Comparison of ENCODE assay signal across 8 mouse cellular contexts in the genomic region with DNA sequence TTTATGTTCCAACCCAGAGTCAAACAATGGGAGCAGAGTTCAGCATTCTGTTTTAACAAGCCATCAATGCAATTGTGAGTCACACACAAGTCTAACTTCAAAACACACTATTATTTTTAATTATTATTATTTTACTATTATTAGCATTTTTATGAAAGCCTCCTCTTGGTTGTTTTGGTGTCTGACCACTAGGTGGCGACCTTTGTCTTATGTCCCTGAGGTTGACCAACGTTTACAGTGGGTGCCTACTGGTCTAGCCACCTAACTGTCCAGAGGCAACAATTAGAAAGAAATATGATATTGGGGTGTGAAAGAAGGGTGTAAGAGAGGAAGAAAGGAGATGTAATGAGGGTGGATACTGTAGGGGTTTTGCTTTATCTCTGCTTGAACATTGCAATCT.
DNase-seq lines count a peak whose midpoint lies in the region.

No protein-coding gene starts in this region.

- DNase-seq in heart, adult 8-10 months (ENCODE audit: low spot score): peak; percentile 3
- no peak for DNase-seq in heart, adult 11 months
- peak; percentile 1 for DNase-seq in thymus, postnatal 25 days
- DNase-seq in thymus, postnatal 0 days (ENCODE audit: low spot score): no peak
- DNase-seq in embryo, embryonic 11 days: peak; percentile 27
- DNase-seq in retina, postnatal 1 day: peak; percentile 42
- DNase-seq in frontal cortex, postnatal 25 days (ENCODE audit: low spot score in 2 of 2): no peak
- no peak for DNase-seq in ovary, adult 18-20 months (ENCODE audit: low spot score)

Comparison
In these comparisons a context has a peak if more than half of its experiments do, and no peak if none do; other contexts are left out.
1. DNase-seq: peak in heart, adult 8-10 months (single experiment), thymus, postnatal 25 days (single experiment), embryo, embryonic 11 days (single experiment) and retina, postnatal 1 day (single experiment); none in heart, adult 11 months (single experiment), thymus, postnatal 0 days (single experiment), frontal cortex, postnatal 25 days (0 of 2) and ovary, adult 18-20 months (single experiment).